Comparison of ENCODE assay signal across 14 mouse cellular contexts in the genomic region with DNA sequence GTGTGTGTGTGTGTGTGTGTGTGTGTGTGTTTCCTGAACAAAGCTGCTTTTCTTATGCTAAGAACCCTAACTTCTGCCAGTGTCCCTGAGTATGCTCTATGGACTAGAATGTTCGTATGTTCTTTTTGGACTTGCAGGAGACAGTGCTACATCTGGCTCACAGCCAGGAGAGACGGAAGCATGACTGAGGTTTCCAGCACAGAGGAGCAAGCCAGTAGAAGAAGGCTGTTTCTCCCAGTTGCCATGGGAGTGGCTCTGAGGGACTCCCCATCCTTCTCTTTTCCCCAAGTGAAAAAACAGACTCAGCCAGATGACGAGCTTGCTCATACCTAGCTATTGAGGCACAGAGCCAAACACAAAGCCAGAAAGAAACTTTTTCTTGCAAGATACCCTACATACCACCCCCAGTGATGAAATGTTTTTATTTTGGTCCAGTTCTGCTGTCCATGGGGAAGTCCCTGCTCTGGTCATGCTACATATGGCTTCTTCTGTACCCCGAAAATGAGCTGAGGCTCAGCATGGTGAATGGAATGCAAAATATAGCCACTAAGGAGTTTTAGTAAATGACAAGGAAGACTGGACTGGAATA.
DNase-seq lines count a peak whose midpoint lies in the region; ATAC-seq and TF ChIP-seq lines count a peak whose summit lies in the region.
"Had no signal": no experiment of that assay in that cellular context is flagged by ENCODE, and none has a peak within 500 bp of the region (broad histone marks: within the 10 kb centered on the region; RNA-seq: fewer than 3 reads in every experiment).

No protein-coding gene starts in this region.

- H3K36me3 ChIP-seq in heart, embryonic 11.5 days (ENCODE audit: control insufficient read depth, insufficient read depth, low read length) = no peaks in the 10 kb centered on the region
- H3K36me3 ChIP-seq in lung, postnatal 0 days (ENCODE audit: insufficient read depth, low read length) = no peaks in the 10 kb centered on the region
- no peaks in the 10 kb centered on the region for H3K36me3 ChIP-seq in midbrain, embryonic 11.5 days (ENCODE audit: control insufficient read depth, insufficient read depth, low read length)
- H3K36me3 ChIP-seq in forebrain, embryonic 16.5 days (ENCODE audit: control insufficient read depth, insufficient read depth) = no peaks in the 10 kb centered on the region
- H3K36me3 ChIP-seq: limb, embryonic 12.5 days; lung, embryonic 15.5 days had no signal

- no peak for ATAC-seq in heart, embryonic 11.5 days (replicated peaks; ENCODE audit: insufficient number of reproducible peaks, low FRiP score, low TSS enrichment)
- no peak for ATAC-seq in lung, postnatal 0 days
- no peak for ATAC-seq in midbrain, embryonic 11.5 days (ENCODE audit: low FRiP score)
- no peak for ATAC-seq in forebrain, embryonic 16.5 days
- ATAC-seq: inflammation-experienced regulatory T-cells, adult 6 months; midbrain, embryonic 16.5 days had no signal

- H3K9ac ChIP-seq in heart, embryonic 11.5 days (ENCODE audit: low read depth, low read length) = no peak overlapping the region
- no peak overlapping the region for H3K9ac ChIP-seq in lung, postnatal 0 days (replicated peaks; ENCODE audit: low read depth)
- no peak overlapping the region for H3K9ac ChIP-seq in midbrain, embryonic 11.5 days (ENCODE audit: low read length)
- H3K9ac ChIP-seq in forebrain, embryonic 16.5 days (replicated peaks; ENCODE audit: low read depth, low read length) = no peak overlapping the region
- H3K9ac ChIP-seq: limb, embryonic 12.5 days; lung, embryonic 15.5 days had no signal

- TF ChIP-seq EP300 in lung, postnatal 0 days (IDR thresholded peaks at IDR 0.05) = no peak

- H3K4me1 ChIP-seq in heart, embryonic 11.5 days (ENCODE audit: control insufficient read depth, insufficient read depth, low read length) = no peaks in the 10 kb centered on the region
- no peaks in the 10 kb centered on the region for H3K4me1 ChIP-seq in lung, postnatal 0 days (ENCODE audit: insufficient read depth, low read depth, low read length)
- no peaks in the 10 kb centered on the region for H3K4me1 ChIP-seq in midbrain, embryonic 11.5 days (ENCODE audit: control insufficient read depth, insufficient read depth, low read length)
- H3K4me1 ChIP-seq in forebrain, embryonic 16.5 days (replicated peaks; ENCODE audit: control insufficient read depth, insufficient read depth, low read length) = peaks cover 2% of the 10 kb centered on the region; the same call in 1 of the 2 replicates
- H3K4me1 ChIP-seq: limb, embryonic 12.5 days had no signal

- no peak overlapping the region for H3K4me2 ChIP-seq in heart, embryonic 11.5 days
- H3K4me2 ChIP-seq in lung, postnatal 0 days (replicated peaks; ENCODE audit: low read depth, low read length) = no peak overlapping the region
- no peak overlapping the region for H3K4me2 ChIP-seq in midbrain, embryonic 11.5 days
- no peak overlapping the region for H3K4me2 ChIP-seq in forebrain, embryonic 16.5 days (ENCODE audit: low read length)
- H3K4me2 ChIP-seq: limb, embryonic 12.5 days; lung, embryonic 15.5 days had no signal

- no peak for TF ChIP-seq CTCF in lung, postnatal 0 days (IDR thresholded peaks at IDR 0.05)

- no peak overlapping the region for H3K27ac ChIP-seq in heart, embryonic 11.5 days (ENCODE audit: low read depth, low read length)
- no peak overlapping the region for H3K27ac ChIP-seq in lung, postnatal 0 days (ENCODE audit: low read length)
- no peak overlapping the region for H3K27ac ChIP-seq in midbrain, embryonic 11.5 days (ENCODE audit: low read depth, low read length)
- no peak overlapping the region for H3K27ac ChIP-seq in forebrain, embryonic 16.5 days (ENCODE audit: low read length)
- H3K27ac ChIP-seq: limb, embryonic 12.5 days; lung, embryonic 15.5 days had no signal

- H3K27me3 ChIP-seq in heart, embryonic 11.5 days (ENCODE audit: control insufficient read depth, insufficient read depth, low read length) = no peaks in the 10 kb centered on the region
- H3K27me3 ChIP-seq in lung, postnatal 0 days (replicated peaks; ENCODE audit: insufficient read depth, low read length) = no peaks in the 10 kb centered on the region
- no peaks in the 10 kb centered on the region for H3K27me3 ChIP-seq in midbrain, embryonic 11.5 days (ENCODE audit: control insufficient read depth, insufficient read depth, low read length)
- no peaks in the 10 kb centered on the region for H3K27me3 ChIP-seq in forebrain, embryonic 16.5 days (replicated peaks; ENCODE audit: control insufficient read depth, insufficient read depth, low read length)
- H3K27me3 ChIP-seq: CH12.LX; limb, embryonic 12.5 days; lung, embryonic 15.5 days had no signal

- no peak overlapping the region for H3K4me3 ChIP-seq in heart, embryonic 11.5 days (ENCODE audit: low read depth, low read length)
- no peak overlapping the region for H3K4me3 ChIP-seq in lung, postnatal 0 days (ENCODE audit: low read depth, low read length)
- no peak overlapping the region for H3K4me3 ChIP-seq in midbrain, embryonic 11.5 days (ENCODE audit: low read depth, low read length)
- H3K4me3 ChIP-seq in forebrain, embryonic 16.5 days (replicated peaks; ENCODE audit: low read length) = no peak overlapping the region
- H3K4me3 ChIP-seq: limb, embryonic 12.5 days; lung, embryonic 15.5 days had no signal

- peak; percentile 18 for DNase-seq in heart, adult 8-10 months (ENCODE audit: low spot score)
- DNase-seq in right cerebral cortex, adult 18-20 months = peak; percentile 17
- DNase-seq in right cerebral cortex, postnatal 25 days = no peak
- peak; percentile 56 for DNase-seq in lung, postnatal 0 days (ENCODE audit: low spot score)
- DNase-seq in midbrain, embryonic 11.5 days (ENCODE audit: low spot score, missing footprints) = no peak
- DNase-seq: adrenal gland, postnatal 10 days; cerebellum, adult 18-20 months had no signal

- H3K9me3 ChIP-seq in heart, embryonic 11.5 days (replicated peaks; ENCODE audit: control insufficient read depth, low read length) = no peaks in the 10 kb centered on the region
- no peaks in the 10 kb centered on the region for H3K9me3 ChIP-seq in lung, postnatal 0 days (ENCODE audit: low read length)
- no peaks in the 10 kb centered on the region for H3K9me3 ChIP-seq in midbrain, embryonic 11.5 days (ENCODE audit: control insufficient read depth, low read length)
- no peaks in the 10 kb centered on the region for H3K9me3 ChIP-seq in forebrain, embryonic 16.5 days (ENCODE audit: control insufficient read depth, low read length)
- H3K9me3 ChIP-seq: limb, embryonic 12.5 days; lung, embryonic 15.5 days had no signal

- 69% methylated on average over 4 of the region's 4 CpGs for WGBS in heart, embryonic 11.5 days (ENCODE audit: insufficient replicate concordance)
- WGBS in lung, postnatal 0 days = 56% methylated on average over 4 of the region's 4 CpGs
- WGBS in midbrain, embryonic 11.5 days = 83% methylated on average over 4 of the region's 4 CpGs
- WGBS in forebrain, embryonic 16.5 days = 51% methylated on average over 4 of the region's 4 CpGs

Comparison
In these comparisons a context has a peak if more than half of its experiments do, and no peak if none do; other contexts are left out.
1. DNase-seq: peak in heart, adult 8-10 months (single experiment), right cerebral cortex, adult 18-20 months (single experiment) and lung, postnatal 0 days (single experiment); none in right cerebral cortex, postnatal 25 days (single experiment) and midbrain, embryonic 11.5 days (single experiment).